Mouse (Mus musculus) cerebellum, adult 2 months (tissue): ENCODE data around the gene 2210010C04Rik.

ENCODE experiments used
- CTCF ChIP-seq: fragments of 200-500 bp; IDR thresholded peaks from 2 replicates; pipeline ENCODE4 v1.5.1; 2011; ENCODE audit warnings: low read depth, mild to moderate bottlenecking, control low read depth, low read length, moderate library complexity, borderline replicate concordance; ENCODE audit not compliant: insufficient read depth
- POLR2A ChIP-seq: fragments of 200-500 bp; IDR thresholded peaks from 2 replicates; pipeline ENCODE4 v1.6.1; 2011; ENCODE audit warnings: low read length, control low read depth, borderline replicate concordance; ENCODE audit not compliant: insufficient read depth

GRCm38 (mm10) chr6:41062746-41063145, 27.4 kb upstream of the 2210010C04Rik start:
- TF ChIP-seq CTCF: no peak
- no peak for TF ChIP-seq POLR2A
